Mouse (Mus musculus): Measurements from ENCODE around the gene Tcp11l2. TPM values are rescaled to one million over a fixed set of nuclear protein-coding genes. Genes with fewer than 3 reads are reported as not detected.

The Tcp11l2 gene
- total and polyA plus RNA-seq, 3 experiments = 0.81 to 4.3 TPM; not detected in 1

- Histone ChIP-seq H3K4me1 (ENCODE audit: control insufficient read depth in 1 of 2, insufficient read depth in 2 of 2, low read length in 2 of 2) (peaks cover 0 to 15% of the 10 kb centered on the region in 2 experiments; a peak in 3 of 4 replicates), H3K36me3 (ENCODE audit: control insufficient read depth in 1 of 2, insufficient read depth in 2 of 2, low read length in 2 of 2) (peaks cover 0 to 11% of the 10 kb centered on the region in 2 experiments; a peak in 2 of 4 replicates), H3K9me3 (replicated peaks; ENCODE audit: insufficient read depth, low read length) (no peaks in the 10 kb centered on the region), H3K27ac (ENCODE audit: control insufficient read depth, low read depth, low read length) (no peak overlapping the region), H3K4me3 (ENCODE audit: control insufficient read depth in 1 of 2, insufficient read depth in 1 of 2, low read depth in 2 of 2, low read length in 2 of 2) (no peak overlapping the region), H3K9ac (ENCODE audit: control insufficient read depth, low read depth, low read length, poor library complexity, severe bottlenecking) (no peak overlapping the region), H3K27me3 (ENCODE audit: control insufficient read depth in 1 of 2, insufficient read depth in 2 of 2, low read length in 2 of 2) (no peaks in the 10 kb centered on the region), H3K79me2 (ENCODE audit: control insufficient read depth, insufficient read depth, low read length, poor library complexity) (no peaks in the 10 kb centered on the region; the same call in 1 of the 2 replicates)
- no peak for DNase-seq (ENCODE audit: low read depth, low spot score)
- TF ChIP-seq ZMIZ1 (IDR thresholded peaks at IDR 0.05; ENCODE audit: low read depth, low read length) (no peak), MXI1 (IDR thresholded peaks at IDR 0.05; ENCODE audit: low read depth, low read length) (no peak), POLR2A (IDR thresholded peaks at IDR 0.05; ENCODE audit: control insufficient read depth in 1 of 2, insufficient read depth in 1 of 2, low read depth in 1 of 2, low read length in 2 of 2, poor library complexity in 1 of 2) (no peak), POLR2AphosphoS2 (IDR thresholded peaks at IDR 0.05; ENCODE audit: low read length) (no peak), ETS1 (IDR thresholded peaks at IDR 0.05; ENCODE audit: low read depth, low read length) (no peak), EP300 (IDR thresholded peaks at IDR 0.05; ENCODE audit: low read depth in 1 of 2, low read length in 2 of 2) (no peak), HCFC1 (IDR thresholded peaks at IDR 0.05; ENCODE audit: low read depth, low read length) (no peak), ZC3H11A (IDR thresholded peaks at IDR 0.05; ENCODE audit: low read depth, low read length) (no peak), ZKSCAN1 (IDR thresholded peaks at IDR 0.05; ENCODE audit: low read depth, low read length) (no peak), CHD2 (IDR thresholded peaks at IDR 0.05; ENCODE audit: low read length) (no peak), POLR2AphosphoS5 (IDR thresholded peaks at IDR 0.05; ENCODE audit: borderline replicate concordance, low read depth, low read length) (no peak), NELFE (IDR thresholded peaks at IDR 0.05; ENCODE audit: low read depth, low read length) (no peak), TBP (IDR thresholded peaks at IDR 0.05; ENCODE audit: low read depth, low read length) (no peak), UBTF (IDR thresholded peaks at IDR 0.05; ENCODE audit: borderline replicate concordance, insufficient read depth, low read depth, low read length) (no peak), MAZ (IDR thresholded peaks at IDR 0.05; ENCODE audit: low read depth, low read length) (no peak), CTCF (IDR thresholded peaks at IDR 0.05 in 2 of 3, conservative IDR thresholded peaks at IDR 0.05 in 1 of 3; ENCODE audit: control insufficient read depth in 1 of 3, insufficient read depth in 1 of 3, low read depth in 2 of 3, low read length in 3 of 3, poor library complexity in 1 of 3, severe bottlenecking in 1 of 3) (no peak)
Measured at GRCm38 (mm10) chr10:84581191-84581590, 4.8 kb downstream of the Tcp11l2 start.

DNA sequence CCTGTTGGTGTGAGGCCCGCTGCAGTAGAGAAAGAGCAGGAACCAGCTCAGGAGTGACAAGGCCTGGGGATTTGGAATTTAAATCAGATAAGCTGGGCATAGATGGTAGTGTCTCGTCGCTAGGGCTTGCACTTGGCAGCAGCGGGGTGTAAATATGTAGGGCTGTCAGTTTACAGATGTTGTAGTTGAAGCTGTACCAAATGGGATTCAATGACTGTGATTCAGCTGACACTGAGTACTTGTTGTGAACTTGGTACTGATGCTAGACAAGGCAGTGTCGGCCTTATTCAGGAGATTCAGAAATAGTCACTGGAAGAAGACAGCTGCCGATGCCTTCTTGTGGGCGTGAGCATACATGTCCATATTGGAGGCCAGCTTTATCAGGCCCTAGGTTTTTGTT is 5.8 kb downstream of the Tcp11l2 start:
- Histone ChIP-seq H3K79me2 (ENCODE audit: control insufficient read depth, insufficient read depth, low read length, poor library complexity) (no peaks in the 10 kb centered on the region), H3K9me3 (replicated peaks; ENCODE audit: insufficient read depth, low read length) (no peaks in the 10 kb centered on the region), H3K36me3 (ENCODE audit: control insufficient read depth in 1 of 2, insufficient read depth in 2 of 2, low read length in 2 of 2) (peaks cover 0 to 11% of the 10 kb centered on the region in 2 experiments; a peak in 2 of 4 replicates), H3K27ac (ENCODE audit: control insufficient read depth, low read depth, low read length) (no peak overlapping the region), H3K9ac (ENCODE audit: control insufficient read depth, low read depth, low read length, poor library complexity, severe bottlenecking) (no peak overlapping the region), H3K4me1 (ENCODE audit: control insufficient read depth in 1 of 2, insufficient read depth in 2 of 2, low read length in 2 of 2) (peaks cover 0 to 15% of the 10 kb centered on the region in 2 experiments; a peak in 3 of 4 replicates), H3K4me3 (ENCODE audit: control insufficient read depth in 1 of 2, insufficient read depth in 1 of 2, low read depth in 2 of 2, low read length in 2 of 2) (no peak overlapping the region), H3K27me3 (ENCODE audit: control insufficient read depth in 1 of 2, insufficient read depth in 2 of 2, low read length in 2 of 2) (no peaks in the 10 kb centered on the region)
- TF ChIP-seq BHLHE40 (IDR thresholded peaks at IDR 0.05; ENCODE audit: borderline replicate concordance, low read depth, low read length) = no peak
- no peak for DNase-seq (ENCODE audit: low read depth, low spot score)

All from MEL (cell line).